ENCODE assay signal across 9 mouse cellular contexts in the genomic region with DNA sequence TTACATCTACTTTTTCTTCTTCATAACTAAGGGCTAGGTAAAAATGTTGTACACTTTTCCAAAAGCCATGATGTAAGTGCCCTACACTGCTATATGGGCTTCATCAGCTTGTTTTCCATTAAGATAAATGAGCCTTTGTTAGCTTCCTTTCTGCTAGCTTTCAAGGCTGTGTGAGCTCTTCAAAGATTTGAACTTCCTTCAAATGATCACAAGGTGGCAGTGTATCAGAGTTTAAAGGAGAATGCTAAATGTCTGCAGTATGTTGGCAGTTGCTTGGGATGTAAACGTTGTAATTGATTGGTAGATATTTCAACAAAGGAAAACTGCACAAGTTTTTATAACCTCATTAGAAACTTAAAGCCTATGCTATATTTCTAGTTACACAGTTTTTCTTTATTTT.
A peak's percentile ranks its signal among the peaks of the same experiment; 100 is the strongest.
DNase-seq lines count a peak whose midpoint lies in the region; ATAC-seq and TF ChIP-seq lines count a peak whose summit lies in the region.
"Had no signal": no experiment of that assay in that cellular context is flagged by ENCODE, and none has a peak within 500 bp of the region (broad histone marks: within the 10 kb centered on the region; RNA-seq: fewer than 3 reads in every experiment).

No protein-coding gene starts in this region.

- DNase-seq in kidney, adult 18-20 months, result no peak
- peak; percentile 5 for DNase-seq in c-Kit-positive CD71-negative TER-119-negative erythroid progenitor cells, embryonic 14.5 days (ENCODE audit: low read depth)
- DNase-seq in hindbrain, postnatal 0 days (ENCODE audit: low spot score), result peak; percentile 69
- no peak for DNase-seq in urinary bladder, postnatal 10 days (ENCODE audit: low spot score)
- no peak for DNase-seq in spleen, adult 18-20 months
- no peak for DNase-seq in cerebellum, adult 8-10 months

- H3K9ac ChIP-seq in kidney, embryonic 14.5 days (ENCODE audit: low read depth, low read length), result no peak overlapping the region
- no peak overlapping the region for H3K9ac ChIP-seq in hindbrain, postnatal 0 days (replicated peaks; ENCODE audit: low read length)
- H3K9ac ChIP-seq: stomach, embryonic 15.5 days had no signal

- H3K4me3 ChIP-seq in kidney, embryonic 14.5 days (ENCODE audit: low read length), result no peak overlapping the region
- H3K4me3 ChIP-seq in hindbrain, postnatal 0 days (ENCODE audit: low read length), result no peak overlapping the region
- H3K4me3 ChIP-seq: stomach, embryonic 15.5 days had no signal

- no peak overlapping the region for H3K4me2 ChIP-seq in kidney, embryonic 14.5 days (replicated peaks; ENCODE audit: low read depth, low read length)
- H3K4me2 ChIP-seq in hindbrain, postnatal 0 days (ENCODE audit: low read depth, low read length), result no peak overlapping the region
- H3K4me2 ChIP-seq: stomach, embryonic 15.5 days had no signal

- H3K36me3 ChIP-seq in kidney, embryonic 14.5 days (ENCODE audit: control insufficient read depth, insufficient read depth, low read length), result no peaks in the 10 kb centered on the region
- H3K36me3 ChIP-seq in hindbrain, postnatal 0 days (ENCODE audit: insufficient read depth, low read length), result no peaks in the 10 kb centered on the region
- H3K36me3 ChIP-seq: stomach, embryonic 15.5 days had no signal

- peak; percentile 62; the same call in 1 of the 2 replicates for ATAC-seq in kidney, embryonic 14.5 days (ENCODE audit: low FRiP score, low TSS enrichment)
- ATAC-seq in CD4-positive, CD25-positive, alpha-beta regulatory T cell, adult 4 months, result peak; percentile 41
- no peak for ATAC-seq in hindbrain, postnatal 0 days

- WGBS in kidney, embryonic 14.5 days, result 11% methylated on average over 1 of the region's 1 CpGs
- WGBS in hindbrain, postnatal 0 days, result 16% methylated on average over 1 of the region's 1 CpGs

- no peaks in the 10 kb centered on the region for H3K4me1 ChIP-seq in kidney, embryonic 14.5 days (ENCODE audit: control insufficient read depth, insufficient read depth, low read length)
- H3K4me1 ChIP-seq in hindbrain, postnatal 0 days (ENCODE audit: insufficient read depth, low read length), result no peaks in the 10 kb centered on the region
- H3K4me1 ChIP-seq: stomach, embryonic 15.5 days had no signal

- TF ChIP-seq CTCF in hindbrain, postnatal 0 days (IDR thresholded peaks at IDR 0.05; ENCODE audit: low read depth), result peak; percentile 68

- H3K9me3 ChIP-seq in kidney, embryonic 14.5 days (ENCODE audit: control insufficient read depth, low read length), result no peaks in the 10 kb centered on the region
- no peaks in the 10 kb centered on the region for H3K9me3 ChIP-seq in hindbrain, postnatal 0 days (ENCODE audit: low read length)
- H3K9me3 ChIP-seq: stomach, embryonic 15.5 days had no signal

- no peaks in the 10 kb centered on the region for H3K27me3 ChIP-seq in kidney, embryonic 14.5 days (ENCODE audit: control insufficient read depth, insufficient read depth, low read length)
- no peaks in the 10 kb centered on the region for H3K27me3 ChIP-seq in hindbrain, postnatal 0 days (ENCODE audit: insufficient read depth, low read length)
- H3K27me3 ChIP-seq: stomach, embryonic 15.5 days had no signal

- no peak overlapping the region for H3K27ac ChIP-seq in kidney, embryonic 14.5 days (ENCODE audit: low read depth, low read length)
- no peak overlapping the region for H3K27ac ChIP-seq in hindbrain, postnatal 0 days
- H3K27ac ChIP-seq: stomach, embryonic 15.5 days had no signal

Comparison
In these comparisons a context has a peak if more than half of its experiments do, and no peak if none do; other contexts are left out.
1. DNase-seq: peak in c-Kit-positive CD71-negative TER-119-negative erythroid progenitor cells, embryonic 14.5 days (single experiment) and hindbrain, postnatal 0 days (single experiment); none in kidney, adult 18-20 months (single experiment), urinary bladder, postnatal 10 days (single experiment), spleen, adult 18-20 months (0 of 2) and cerebellum, adult 8-10 months (single experiment).